Mouse (Mus musculus) CH12.LX (cell line): Measurements from ENCODE around the gene Trim29.

Experiments used
- BHLHE40 ChIP-seq: IDR thresholded peaks from 2 replicates; pipeline ENCODE4 v1.6.1; 2011; ENCODE audit warnings: mild to moderate bottlenecking, low read depth, low read length, improper control_type of control experiment
- CTCF ChIP-seq, 2 experiments: IDR thresholded peaks in 1 of 2; conservative IDR thresholded peaks in 1 of 2; 2 replicates each; pipeline ENCODE4 v1.5.1; 2011 to 2012; ENCODE audit warnings: low read depth in 2 of 2, low read length in 2 of 2, improper control_type of control experiment in 1 of 2, inconsistent platforms in 1 of 2, mild to moderate bottlenecking in 1 of 2, moderate library complexity in 1 of 2
- ETS1 ChIP-seq: conservative IDR thresholded peaks from 2 replicates; pipeline ENCODE4 v1.6.1; 2012; ENCODE audit warnings: low read depth, mild to moderate bottlenecking, inconsistent platforms, low read length, improper control_type of control experiment, moderate library complexity
- HCFC1 ChIP-seq: IDR thresholded peaks from 2 replicates; pipeline ENCODE4 v1.6.1; 2012; ENCODE audit warnings: low read depth, mild to moderate bottlenecking, inconsistent platforms, low read length, improper control_type of control experiment
- MAFK ChIP-seq: IDR thresholded peaks from 2 replicates; pipeline ENCODE4 v1.6.1; 2011; ENCODE audit warnings: low read length, improper control_type of control experiment; ENCODE audit not compliant: insufficient replicate concordance
- MAX ChIP-seq: IDR thresholded peaks from 2 replicates; pipeline ENCODE4 v1.6.1; 2011; ENCODE audit warnings: low read length, improper control_type of control experiment
- MXI1 ChIP-seq: IDR thresholded peaks from 2 replicates; pipeline ENCODE4 v1.6.1; 2011; ENCODE audit warnings: mild to moderate bottlenecking, low read depth, low read length, improper control_type of control experiment
- POLR2A ChIP-seq: IDR thresholded peaks from 2 replicates; pipeline ENCODE4 v1.6.1; 2011; ENCODE audit warnings: low read depth, mild to moderate bottlenecking, improper control_type of control experiment, low read length
- SMC3 ChIP-seq: IDR thresholded peaks from 2 replicates; pipeline ENCODE4 v1.6.1; 2011; ENCODE audit warnings: low read depth, low read length, improper control_type of control experiment
- TCF12 ChIP-seq: IDR thresholded peaks from 2 replicates; pipeline ENCODE4 v1.6.1; 2014; ENCODE audit warnings: low read depth, mild to moderate bottlenecking, inconsistent platforms, low read length, improper control_type of control experiment
- ZMIZ1 ChIP-seq: IDR thresholded peaks from 2 replicates; pipeline ENCODE4 v1.6.1; 2012; ENCODE audit warnings: low read depth, mild to moderate bottlenecking, inconsistent platforms, low read length, improper control_type of control experiment

- no peak; the same call in 1 of the 2 replicates for TF ChIP-seq SMC3
- TF ChIP-seq CTCF (conservative IDR thresholded peaks at IDR 0.05 in 1 of 2, IDR thresholded peaks at IDR 0.05 in 1 of 2; ENCODE audit: low read depth in 2 of 2, low read length in 2 of 2): peak in 1 of 2 experiments; percentile 21; a peak in 1 of 4 replicates
- no peak for TF ChIP-seq BHLHE40
- no peak for TF ChIP-seq ZMIZ1
- no peak for TF ChIP-seq MAX
- TF ChIP-seq MAFK: no peak
- TF ChIP-seq MXI1: no peak
- TF ChIP-seq POLR2A: no peak
- TF ChIP-seq TCF12: no peak
- no peak for TF ChIP-seq ETS1
- no peak for TF ChIP-seq HCFC1
These were observed 1.5 kb downstream of the Trim29 start for GRCm38 (mm10) chr9:43312190-43312589.
